ENCODE assay signal across 16 mouse cellular contexts in the genomic region with DNA sequence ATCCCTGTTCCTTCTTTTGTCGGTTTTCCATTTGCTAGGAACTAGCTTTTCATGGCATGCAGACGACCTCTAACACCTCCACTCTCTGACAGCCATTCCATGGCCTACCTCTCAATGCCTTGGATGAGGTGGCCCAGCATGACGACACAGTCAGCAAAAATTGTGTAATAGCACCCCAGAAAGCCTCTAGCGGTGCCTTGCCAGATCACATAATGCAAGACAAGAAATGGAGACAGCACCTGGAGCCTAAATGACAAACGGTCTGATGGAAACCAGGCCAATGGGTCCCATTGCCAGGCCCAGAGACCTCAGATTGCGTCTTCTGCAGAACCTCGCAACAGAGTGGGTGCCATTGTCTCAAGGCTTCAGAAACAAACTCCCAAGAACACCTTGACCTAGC. TPM values are rescaled to one million over a fixed set of nuclear protein-coding genes. Genes with fewer than 3 reads are reported as not detected.
"Had no signal": no experiment of that assay in that cellular context is flagged by ENCODE, and none has a peak within 500 bp of the region (broad histone marks: within the 10 kb centered on the region; RNA-seq: fewer than 3 reads in every experiment).

No protein-coding gene starts in this region.

- ATAC-seq: hindbrain, postnatal 0 days; intestine, embryonic 16.5 days had no signal

- DNase-seq: gastrocnemius, adult 2 months; gastrocnemius, postnatal 10 days; gastrocnemius, postnatal 25 days; heart, adult 18-20 months; heart, postnatal 10 days; kidney, adult 11 months; kidney, adult 2 months; kidney, adult 9 months; kidney, postnatal 14 days; kidney, postnatal 36 days; layer of hippocampus, adult 9-11 months; layer of hippocampus, postnatal 36 days; left cerebral cortex, postnatal 4 days had no signal

RNA-seq across cellular contexts. Expression of a gene that starts 19.6 kb away (rescaled TPM):
- total RNA-seq: hematopoietic stem cell, adult 5-6 weeks had no signal
